Comparison of ENCODE assay signal across 23 mouse cellular contexts in genomic region chr6:100422603-100423002, GRCm38 (mm10).
DNase-seq lines count a peak whose midpoint lies in the region; ATAC-seq and TF ChIP-seq lines count a peak whose summit lies in the region.
"Had no signal": no experiment of that assay in that cellular context is flagged by ENCODE, and none has a peak within 500 bp of the region (broad histone marks: within the 10 kb centered on the region; RNA-seq: fewer than 3 reads in every experiment).

No protein-coding gene starts in this region.

- ATAC-seq in forebrain, embryonic 11.5 days (replicated peaks; ENCODE audit: low FRiP score) = no peak
- no peak for ATAC-seq in forebrain, embryonic 12.5 days (ENCODE audit: low FRiP score)
- ATAC-seq in midbrain, embryonic 13.5 days = 0 out of 2 replicates have a peak, but pooled peaks have one; percentile 22
- no peak for ATAC-seq in midbrain, embryonic 16.5 days
- no peak for ATAC-seq in embryonic facial prominence, embryonic 11.5 days (replicated peaks; ENCODE audit: insufficient number of reproducible peaks, low FRiP score, low TSS enrichment, low read depth)
- ATAC-seq in limb, embryonic 14.5 days (ENCODE audit: low FRiP score, low read depth) = no peak
- ATAC-seq: liver, embryonic 12.5 days; midbrain, embryonic 15.5 days had no signal

- peaks cover 11% of the 10 kb centered on the region for H3K4me1 ChIP-seq in forebrain, embryonic 11.5 days (replicated peaks; ENCODE audit: control insufficient read depth, insufficient read depth, low read length)
- peaks cover 22% of the 10 kb centered on the region for H3K4me1 ChIP-seq in forebrain, embryonic 12.5 days
- peaks cover 13% of the 10 kb centered on the region for H3K4me1 ChIP-seq in midbrain, embryonic 13.5 days (replicated peaks)
- peaks cover 9% of the 10 kb centered on the region for H3K4me1 ChIP-seq in midbrain, embryonic 16.5 days (ENCODE audit: control insufficient read depth, insufficient read depth, low read length)
- H3K4me1 ChIP-seq in embryonic facial prominence, embryonic 11.5 days (ENCODE audit: control insufficient read depth, insufficient read depth, low read length) = peaks cover 5% of the 10 kb centered on the region
- peaks cover 35% of the 10 kb centered on the region for H3K4me1 ChIP-seq in limb, embryonic 14.5 days (ENCODE audit: control insufficient read depth, insufficient read depth, low read length)
- H3K4me1 ChIP-seq: megakaryocyte, embryonic 14.5 days had no signal

- no peak for TF ChIP-seq POLR2A in limb, embryonic 14.5 days (IDR thresholded peaks at IDR 0.05; ENCODE audit: borderline replicate concordance, extremely low read depth, insufficient read depth, insufficient read length)

- H3K27ac ChIP-seq in forebrain, embryonic 11.5 days (ENCODE audit: low read depth, low read length) = no peak overlapping the region
- no peak overlapping the region for H3K27ac ChIP-seq in forebrain, embryonic 12.5 days
- no peak overlapping the region for H3K27ac ChIP-seq in midbrain, embryonic 13.5 days
- H3K27ac ChIP-seq in midbrain, embryonic 16.5 days (ENCODE audit: low read length) = no peak overlapping the region
- peak overlapping the region; percentile 53; the same call in 1 of the 2 replicates for H3K27ac ChIP-seq in embryonic facial prominence, embryonic 11.5 days (replicated peaks; ENCODE audit: low read depth, low read length)
- no peak overlapping the region for H3K27ac ChIP-seq in limb, embryonic 14.5 days (replicated peaks; ENCODE audit: low read depth, low read length)
- H3K27ac ChIP-seq: kidney, postnatal 0 days; left cerebral cortex, adult 2 months; liver, embryonic 12.5 days; midbrain, embryonic 15.5 days; stomach, postnatal 0 days had no signal

- no peak overlapping the region for H3K4me3 ChIP-seq in forebrain, embryonic 11.5 days (ENCODE audit: low read depth, low read length)
- H3K4me3 ChIP-seq in forebrain, embryonic 12.5 days (replicated peaks) = no peak overlapping the region
- H3K4me3 ChIP-seq in midbrain, embryonic 13.5 days (replicated peaks) = no peak overlapping the region
- no peak overlapping the region for H3K4me3 ChIP-seq in midbrain, embryonic 16.5 days (ENCODE audit: low read depth, low read length)
- no peak overlapping the region for H3K4me3 ChIP-seq in embryonic facial prominence, embryonic 11.5 days (ENCODE audit: low read depth, low read length)
- H3K4me3 ChIP-seq in limb, embryonic 14.5 days (replicated peaks; ENCODE audit: low read length) = no peak overlapping the region
- H3K4me3 ChIP-seq: left cerebral cortex, adult 2 months; liver, embryonic 12.5 days; megakaryocyte, embryonic 14.5 days; midbrain, embryonic 15.5 days had no signal

- H3K27me3 ChIP-seq in forebrain, embryonic 11.5 days (ENCODE audit: control insufficient read depth, insufficient read depth, low read length) = peaks cover 34% of the 10 kb centered on the region
- H3K27me3 ChIP-seq in forebrain, embryonic 12.5 days = peaks cover 80% of the 10 kb centered on the region
- peaks cover 62% of the 10 kb centered on the region for H3K27me3 ChIP-seq in midbrain, embryonic 13.5 days
- peaks cover 11% of the 10 kb centered on the region for H3K27me3 ChIP-seq in midbrain, embryonic 16.5 days (ENCODE audit: control insufficient read depth, insufficient read depth, low read depth, low read length)
- H3K27me3 ChIP-seq in embryonic facial prominence, embryonic 11.5 days (ENCODE audit: control insufficient read depth, insufficient read depth, low read length) = no peaks in the 10 kb centered on the region
- no peaks in the 10 kb centered on the region for H3K27me3 ChIP-seq in limb, embryonic 14.5 days (ENCODE audit: control insufficient read depth, insufficient read depth, low read length)

- no peak for DNase-seq in forebrain, embryonic 11.5 days (ENCODE audit: low spot score)
- DNase-seq in embryonic facial prominence, embryonic 11.5 days (ENCODE audit: low spot score) = no peak
- no peak for DNase-seq in limb, embryonic 14.5 days (ENCODE audit: low spot score)
- no peak for DNase-seq in cerebellum, postnatal 4 days (ENCODE audit: low spot score in 2 of 2)
- no peak for DNase-seq in lung, postnatal 25 days (ENCODE audit: low spot score)
- DNase-seq: adrenal gland, postnatal 10 days; cerebellum, adult 2 months; cerebellum, postnatal 36 days; gastrocnemius, postnatal 10 days; kidney, adult 18-20 months; lung, adult 18-20 months; lung, postnatal 10 days; right cerebral cortex, postnatal 14 days; thymus, adult 2 months had no signal

- no peaks in the 10 kb centered on the region for H3K9me3 ChIP-seq in forebrain, embryonic 11.5 days (ENCODE audit: control insufficient read depth, low read length)
- no peaks in the 10 kb centered on the region for H3K9me3 ChIP-seq in forebrain, embryonic 12.5 days
- H3K9me3 ChIP-seq in midbrain, embryonic 13.5 days = no peaks in the 10 kb centered on the region
- no peaks in the 10 kb centered on the region for H3K9me3 ChIP-seq in midbrain, embryonic 16.5 days (replicated peaks; ENCODE audit: control insufficient read depth, low read length, poor library complexity, severe bottlenecking)
- no peaks in the 10 kb centered on the region for H3K9me3 ChIP-seq in embryonic facial prominence, embryonic 11.5 days (replicated peaks; ENCODE audit: control insufficient read depth, low read length)
- H3K9me3 ChIP-seq in limb, embryonic 14.5 days (ENCODE audit: control insufficient read depth, low read length) = no peaks in the 10 kb centered on the region
- H3K9me3 ChIP-seq: liver, embryonic 12.5 days; midbrain, embryonic 15.5 days had no signal

- no peak overlapping the region for H3K9ac ChIP-seq in forebrain, embryonic 11.5 days (ENCODE audit: low read length)
- H3K9ac ChIP-seq in forebrain, embryonic 12.5 days = no peak overlapping the region
- H3K9ac ChIP-seq in midbrain, embryonic 13.5 days (replicated peaks) = no peak overlapping the region
- H3K9ac ChIP-seq in midbrain, embryonic 16.5 days (ENCODE audit: low read depth, low read length) = no peak overlapping the region
- no peak overlapping the region for H3K9ac ChIP-seq in embryonic facial prominence, embryonic 11.5 days (replicated peaks; ENCODE audit: low read length)
- no peak overlapping the region for H3K9ac ChIP-seq in limb, embryonic 14.5 days (ENCODE audit: low read depth, low read length, severe bottlenecking)
- H3K9ac ChIP-seq: liver, embryonic 12.5 days; midbrain, embryonic 15.5 days had no signal

- H3K4me2 ChIP-seq in forebrain, embryonic 11.5 days (ENCODE audit: low read depth, low read length, severe bottlenecking) = peak overlapping the region; percentile 13; the same call in 1 of the 2 replicates
- no peak overlapping the region for H3K4me2 ChIP-seq in forebrain, embryonic 12.5 days
- H3K4me2 ChIP-seq in midbrain, embryonic 13.5 days (replicated peaks) = no peak overlapping the region
- H3K4me2 ChIP-seq in midbrain, embryonic 16.5 days (ENCODE audit: low read length) = no peak overlapping the region
- H3K4me2 ChIP-seq in embryonic facial prominence, embryonic 11.5 days (ENCODE audit: low read depth, low read length) = no peak overlapping the region
- H3K4me2 ChIP-seq in limb, embryonic 14.5 days (replicated peaks; ENCODE audit: low read depth, low read length, severe bottlenecking) = peak overlapping the region; percentile 21; the same call in 1 of the 2 replicates
- H3K4me2 ChIP-seq: liver, embryonic 12.5 days had no signal

- H3K36me3 ChIP-seq in forebrain, embryonic 11.5 days (ENCODE audit: control insufficient read depth, insufficient read depth, low read length) = no peaks in the 10 kb centered on the region
- no peaks in the 10 kb centered on the region for H3K36me3 ChIP-seq in forebrain, embryonic 12.5 days (replicated peaks)
- no peaks in the 10 kb centered on the region for H3K36me3 ChIP-seq in midbrain, embryonic 13.5 days
- no peaks in the 10 kb centered on the region for H3K36me3 ChIP-seq in midbrain, embryonic 16.5 days (ENCODE audit: control insufficient read depth, insufficient read depth, low read length)
- H3K36me3 ChIP-seq in embryonic facial prominence, embryonic 11.5 days (replicated peaks; ENCODE audit: control insufficient read depth, insufficient read depth, low read depth, low read length) = no peaks in the 10 kb centered on the region
- H3K36me3 ChIP-seq in limb, embryonic 14.5 days (ENCODE audit: control insufficient read depth, insufficient read depth, low read length) = no peaks in the 10 kb centered on the region
- H3K36me3 ChIP-seq: liver, embryonic 12.5 days; midbrain, embryonic 15.5 days had no signal

- 60% methylated on average over 6 of the region's 6 CpGs for WGBS in forebrain, embryonic 11.5 days
- WGBS in forebrain, embryonic 12.5 days = 65% methylated on average over 6 of the region's 6 CpGs
- 73% methylated on average over 6 of the region's 6 CpGs for WGBS in midbrain, embryonic 13.5 days
- WGBS in midbrain, embryonic 16.5 days = 64% methylated on average over 6 of the region's 6 CpGs
- WGBS in embryonic facial prominence, embryonic 11.5 days = 62% methylated on average over 6 of the region's 6 CpGs
- 74% methylated on average over 6 of the region's 6 CpGs for whole genome bisulfite sequencing in limb, embryonic 14.5 days

Comparison
In these comparisons a context has a peak if more than half of its experiments do, and no peak if none do; other contexts are left out.
1. H3K4me2 ChIP-seq: peak in forebrain, embryonic 11.5 days (single experiment) and limb, embryonic 14.5 days (single experiment); none in forebrain, embryonic 12.5 days (single experiment), midbrain, embryonic 13.5 days (single experiment), midbrain, embryonic 16.5 days (single experiment) and embryonic facial prominence, embryonic 11.5 days (single experiment).